Mouse (Mus musculus) left cerebral cortex, postnatal 10 days (tissue): ENCODE results near the gene Scgb1b29. TPM values are rescaled to one million over a fixed set of nuclear protein-coding genes. Genes with fewer than 3 reads are reported as not detected.
"Not testable (repeated sequence)": the region's sequence is repeated elsewhere in the genome, so short reads cannot be mapped to it uniquely, and the experiment has no call there.

ENCODE experiments used
- DNase-seq, 2 experiments: peaks; one replicate each; pipeline ENCODE4 v3.0.0; 2021 to 2022; ENCODE audit warnings: low spot score in 2 of 2, mixed read lengths in 1 of 2; ENCODE audit errors: extremely low spot score in 1 of 2
- intact Hi-C: fragments of 180-260 bp; cut with DNase I; formaldehyde crosslinking; loops from one replicate; pipeline ENCODE4 v1.15.1; 2025
- total RNA-seq, 2 experiments: library from RNA; stranded (reverse); gene quantifications; 2 replicates each; pipeline ENCODE4 v1.2.3; 2021

Scgb1b29 gene
- not detected for total RNA-seq

GRCm38 (mm10) chr7:32441241-32441640 is at the start of gene Scgb1b29:
Gene Scgb1b29 (plus strand): TSS chr7:32441541.
- intact Hi-C loops: not testable (repeated sequence)

GRCm38 (mm10) chr7:32428636-32429035 is 12.7 kb upstream of the Scgb1b29 start:
- intact Hi-C loops, DNase-seq: not testable (repeated sequence)

More at GRCm38 (mm10) chr7:32441241-32441640, at the start of gene Scgb1b29:
- not testable (repeated sequence) for DNase-seq

Other genes with a start within 250 kb of the Scgb1b29 start
- not detected for gene Scgb2b11, start 230.4 kb upstream of the Scgb1b29 start, total RNA-seq
- gene Scgb1b11, start 218.7 kb upstream of the Scgb1b29 start, total RNA-seq: not detected
- gene Scgb2b12, start 114.3 kb upstream of the Scgb1b29 start, total RNA-seq: not detected
- not detected for gene Scgb1b12, start 107.4 kb upstream of the Scgb1b29 start, total RNA-seq